Mouse (Mus musculus) layer of hippocampus, postnatal 10 days (tissue): ENCODE results near the gene Gramd1a. TPM values are rescaled to one million over a fixed set of nuclear protein-coding genes. Genes with fewer than 3 reads are reported as not detected.

Experiments
- DNase-seq, 2 experiments: peaks; one replicate each; pipeline ENCODE4 v3.0.0; 2021; ENCODE audit warnings: low spot score in 2 of 2
- total RNA-seq, 2 experiments: library from RNA; stranded (reverse); gene quantifications; 2 replicates each; pipeline ENCODE4 v1.2.3; 2021

Gene Gramd1a
- total RNA-seq, 2 experiments from 2014 or later, result 143 to 144 TPM

DNA sequence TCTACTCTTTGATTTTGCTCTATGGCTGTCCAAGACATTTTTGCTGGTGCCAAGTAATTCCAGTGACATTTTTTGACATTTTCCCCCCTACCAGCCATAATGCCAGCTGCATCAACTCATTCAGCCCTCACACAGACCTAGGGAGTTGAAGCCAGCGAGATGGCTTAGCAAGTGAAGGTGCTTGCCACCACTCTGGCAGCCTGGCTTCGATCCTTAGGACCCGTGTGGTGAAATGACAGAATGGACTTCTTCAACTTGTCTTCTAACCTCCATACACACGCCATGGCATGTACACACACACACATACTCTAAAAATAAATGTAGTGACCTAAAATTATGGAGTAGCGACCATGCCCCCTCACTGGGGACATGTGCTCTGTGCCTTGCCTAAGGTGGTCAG lies 31.3 kb downstream of the Gramd1a start:
- DNase-seq, result no peak

- no peak for DNase-seq
These were observed 32.0 kb downstream of the Gramd1a start for GRCm38 (mm10) chr7:31123697-31124096.

DNA sequence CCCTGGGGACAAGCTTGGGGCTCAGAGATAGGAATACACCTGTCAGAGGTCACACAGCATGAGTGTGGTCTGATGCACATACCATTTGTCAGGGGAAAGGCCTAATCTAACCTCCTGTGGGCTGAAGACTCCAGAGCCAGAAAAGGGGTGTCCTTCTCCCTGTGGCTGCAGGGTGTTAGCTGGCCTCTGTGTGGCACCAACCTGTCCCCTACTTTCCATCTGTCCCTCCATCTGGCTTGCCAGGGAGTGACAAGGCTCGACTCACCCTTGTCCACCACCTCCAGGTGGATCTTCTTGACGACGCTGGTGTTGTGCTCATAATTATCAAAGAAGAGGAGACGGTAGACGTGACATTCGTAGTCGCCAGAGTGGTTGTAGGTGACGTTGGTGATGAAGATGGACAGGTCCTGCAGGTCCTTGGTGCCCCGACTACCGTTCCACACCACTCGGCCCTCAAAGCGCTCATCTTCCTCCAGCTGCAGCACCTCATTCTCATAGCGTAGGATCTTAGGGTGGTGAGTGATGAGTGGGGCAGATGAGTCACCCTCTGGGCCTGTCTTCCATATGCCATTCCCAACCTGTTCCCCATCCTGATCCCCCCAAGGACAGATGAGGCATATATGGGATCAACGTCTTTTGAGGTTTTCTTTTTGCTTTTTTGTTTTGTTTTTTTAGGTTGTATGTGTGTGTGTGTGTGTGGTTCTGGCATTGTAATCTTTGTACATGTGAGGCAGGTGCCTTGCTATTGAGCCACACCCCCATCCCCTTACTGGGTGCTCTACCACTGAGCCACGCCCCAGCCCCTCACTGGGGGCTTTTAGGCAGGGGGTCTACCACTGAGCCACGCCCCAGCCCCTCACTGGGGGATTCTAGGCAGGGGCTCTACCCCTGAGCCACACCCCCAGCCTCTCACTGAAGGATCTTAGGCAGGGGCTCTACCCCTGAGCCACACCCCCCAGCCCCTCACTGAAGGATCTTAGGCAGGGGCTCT lies 32.8 kb downstream of the Gramd1a start:
- no peak for DNase-seq

- no peak for DNase-seq
These were observed 36.1 kb downstream of the Gramd1a start for GRCm38 (mm10) chr7:31119556-31119955.

DNA sequence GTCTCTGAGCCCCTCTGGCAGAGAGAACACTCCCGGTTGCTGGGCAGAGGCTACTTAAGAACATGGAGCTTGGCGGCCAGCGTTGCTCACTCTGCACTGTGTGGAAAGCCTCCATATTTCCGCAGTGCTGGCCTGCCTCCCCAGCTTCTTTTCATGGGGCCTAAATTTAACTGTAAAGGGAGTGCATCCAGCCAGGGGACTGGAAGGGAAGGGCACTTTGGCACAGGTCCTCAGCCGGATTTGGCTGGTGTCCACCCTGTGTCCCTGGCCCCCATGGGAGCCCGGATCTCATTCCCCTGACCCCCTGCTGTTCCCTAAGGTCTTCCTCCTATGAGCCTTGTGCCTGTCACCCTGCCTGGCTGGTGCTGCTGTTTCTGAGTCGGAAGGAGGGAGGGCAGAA lies 37.2 kb downstream of the Gramd1a start:
- no peak for DNase-seq

DNA sequence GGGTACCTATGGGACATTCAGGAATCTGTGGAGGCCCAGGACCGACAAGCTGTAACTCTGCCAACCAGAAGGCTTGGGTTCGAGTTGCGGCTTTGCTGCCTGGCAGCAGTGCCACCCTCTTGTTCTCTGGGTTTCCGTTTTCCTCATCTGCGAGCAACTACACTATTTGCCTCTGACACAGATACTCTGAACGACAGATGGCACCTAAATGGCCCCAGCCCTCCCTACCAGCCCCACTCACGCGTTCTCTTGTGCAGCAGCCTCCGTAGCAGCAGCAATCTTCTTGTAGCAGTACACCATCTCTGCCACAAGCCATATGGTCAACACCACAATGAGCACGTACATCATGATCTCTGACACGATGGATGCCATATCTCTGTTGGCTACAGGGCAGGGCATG lies 38.2 kb downstream of the Gramd1a start:
- DNase-seq, result no peak

GRCm38 (mm10) chr7:31116721-31117145 lies 39.0 kb downstream of the Gramd1a start:
- DNase-seq, result peak in 1 of 2 experiments; percentile 15

GRCm38 (mm10) chr7:31115587-31116043 lies 40.1 kb downstream of the Gramd1a start:
- DNase-seq, result peak; percentile 39 to 47

DNA sequence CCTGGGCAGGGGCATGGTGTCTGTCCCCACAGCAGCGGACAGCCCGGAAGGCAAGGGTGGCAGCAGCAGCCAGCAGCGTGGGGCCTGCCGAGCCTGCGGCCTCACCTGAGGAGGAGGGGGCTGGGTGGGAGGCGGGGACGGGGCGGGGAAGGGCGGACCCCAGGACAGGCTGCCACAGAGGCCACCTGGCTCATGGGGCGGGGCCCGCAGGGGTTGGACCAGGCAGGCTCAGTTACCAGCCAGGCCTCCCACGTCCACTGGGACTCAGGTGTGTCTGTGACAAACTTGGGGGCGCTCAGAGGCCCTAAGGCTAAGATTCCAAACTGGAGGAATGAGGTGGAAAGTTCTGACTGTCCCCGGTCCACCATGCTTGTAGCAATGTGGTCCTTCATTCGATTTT lies 40.5 kb downstream of the Gramd1a start, which contains the start of gene Hpn:
TSS of gene Hpn (minus strand) at position 109 of the 400 bp plus-strand sequence.
- no peak for DNase-seq

DNA sequence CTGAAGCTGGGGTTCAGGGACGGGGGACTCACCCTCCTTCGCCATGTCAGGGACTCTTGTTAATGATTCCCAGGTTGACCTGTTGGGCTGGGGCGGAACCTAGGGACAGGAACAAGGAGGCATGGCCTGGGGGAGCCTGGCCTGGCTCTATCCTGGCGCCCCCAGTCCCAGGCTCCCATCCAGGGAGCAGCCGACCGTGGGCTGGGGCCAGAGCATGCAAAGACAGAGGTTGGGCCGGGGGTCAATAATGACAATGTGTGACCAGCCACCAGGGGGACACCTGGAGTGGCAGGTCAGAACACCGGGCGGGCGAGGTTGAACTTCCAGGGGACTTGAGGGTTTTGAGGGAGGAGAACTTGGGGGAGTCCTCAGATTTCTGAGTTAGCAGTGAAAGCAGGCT lies 41.0 kb downstream of the Gramd1a start:
- no peak for DNase-seq

- no peak for DNase-seq
These were observed 41.9 kb downstream of the Gramd1a start for GRCm38 (mm10) chr7:31113800-31114199.

GRCm38 (mm10) chr7:31112036-31112435 lies 43.7 kb downstream of the Gramd1a start:
- no peak for DNase-seq

- DNase-seq, result no peak
These were observed 44.8 kb downstream of the Gramd1a start for GRCm38 (mm10) chr7:31110861-31111385.

DNA sequence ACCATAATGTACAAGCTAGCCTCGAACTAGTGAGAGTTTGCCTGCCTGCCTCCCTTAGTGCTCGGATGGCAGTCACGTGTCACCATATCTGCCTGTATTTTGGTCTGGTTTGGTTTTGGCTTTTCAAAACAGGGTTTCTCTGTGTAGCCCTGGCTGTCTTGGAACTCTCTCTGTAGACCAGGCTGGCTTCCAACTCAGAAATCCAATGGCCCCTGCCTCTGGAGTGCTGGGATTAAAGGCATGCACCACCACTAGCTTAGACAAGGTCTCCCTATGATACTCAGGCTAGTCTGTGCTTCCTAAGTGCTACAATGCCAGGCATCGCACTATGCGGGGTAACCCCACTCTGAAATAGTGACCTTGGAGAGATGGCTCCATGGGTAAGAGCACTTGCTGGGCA lies 45.9 kb downstream of the Gramd1a start:
- no peak for DNase-seq

GRCm38 (mm10) chr7:31109091-31109490 lies 46.6 kb downstream of the Gramd1a start:
- no peak for DNase-seq

DNA sequence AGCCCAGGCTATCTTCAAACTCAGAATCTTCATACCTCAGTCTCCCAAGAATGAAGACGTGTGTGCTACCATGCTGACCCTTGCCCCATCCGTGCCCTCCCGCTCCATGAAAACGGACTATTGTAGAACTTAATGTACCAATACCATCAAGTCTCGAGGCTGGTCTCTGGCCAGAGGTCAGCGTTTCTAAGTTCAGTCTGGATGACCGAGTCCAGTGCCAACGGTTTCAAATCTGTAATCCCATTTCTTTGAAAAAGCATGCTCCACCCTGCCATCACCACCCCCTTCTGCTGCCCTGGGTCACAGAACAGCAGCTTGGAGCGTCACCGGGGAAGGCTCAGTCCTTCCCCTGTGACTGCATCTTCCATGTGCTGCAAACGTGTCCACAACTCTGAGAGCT lies 47.9 kb downstream of the Gramd1a start:
- DNase-seq, result no peak

DNA sequence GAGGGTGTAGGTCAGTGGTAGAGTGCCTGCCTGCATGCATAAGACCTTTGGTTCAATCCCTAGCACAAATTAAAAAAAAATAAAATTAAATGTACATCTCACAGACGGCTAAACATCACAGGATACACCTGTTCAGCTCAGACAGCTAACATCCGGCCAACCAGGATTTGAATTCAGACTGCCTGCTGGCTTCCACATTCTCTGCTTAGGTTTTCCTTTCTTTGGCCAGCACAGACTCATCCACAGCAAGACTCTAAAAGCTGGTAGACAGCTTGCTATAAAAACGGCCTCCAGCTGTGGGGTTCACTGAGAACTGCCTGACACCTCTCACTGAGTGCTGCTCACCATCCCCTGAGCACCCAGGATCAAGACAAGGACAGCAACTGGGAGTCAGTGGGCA lies 49.5 kb downstream of the Gramd1a start:
- DNase-seq, result no peak

- DNase-seq, result peak; percentile 64 to 65
These were observed 50.5 kb downstream of the Gramd1a start for GRCm38 (mm10) chr7:31105061-31105768.

GRCm38 (mm10) chr7:31100786-31101185 lies 54.9 kb downstream of the Gramd1a start:
- no peak for DNase-seq

DNA sequence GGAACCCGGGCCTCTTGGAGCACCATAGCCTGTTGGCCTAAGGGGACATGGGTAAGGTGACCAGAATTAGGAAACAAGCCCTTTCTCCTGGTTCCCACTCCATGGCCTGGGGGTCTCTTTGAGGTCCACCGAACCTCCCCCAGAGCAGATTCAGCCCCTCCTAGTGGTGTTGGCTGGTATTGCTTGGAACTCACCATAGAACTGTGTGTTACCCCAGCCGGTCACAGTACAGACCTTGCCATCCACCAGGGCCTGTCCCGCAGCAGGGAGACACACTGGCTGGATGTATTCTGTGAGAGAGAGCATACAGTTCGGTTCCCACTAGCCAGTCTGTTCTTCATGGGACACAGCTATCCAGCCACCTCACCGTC lies 56.1 kb downstream of the Gramd1a start:
- no peak for DNase-seq

- no peak for DNase-seq
These were observed 56.7 kb downstream of the Gramd1a start for GRCm38 (mm10) chr7:31098697-31099611.
